Mouse (Mus musculus): ENCODE measurements around the gene Zbtb38.
"Not testable (repeated sequence)": the region's sequence is repeated elsewhere in the genome, so short reads cannot be mapped to it uniquely, and the experiment has no call there.

The Zbtb38 gene

GRCm38 (mm10) chr9:96684165-96684792, 68.4 kb downstream of the Zbtb38 start:
- DNase-seq (ENCODE audit: low spot score): no peak

- no peak for DNase-seq (ENCODE audit: low spot score)
Measured at GRCm38 (mm10) chr9:96678611-96679010, 74.0 kb downstream of the Zbtb38 start.

GRCm38 (mm10) chr9:96677711-96678110, 74.9 kb downstream of the Zbtb38 start:
- DNase-seq (ENCODE audit: low spot score): peak; percentile 1

GRCm38 (mm10) chr9:96676671-96677070, 76.0 kb downstream of the Zbtb38 start:
- peak; percentile 0 for DNase-seq (ENCODE audit: low spot score)

- peak; percentile 1 for DNase-seq (ENCODE audit: low spot score)
Measured at GRCm38 (mm10) chr9:96675763-96676640, 76.6 kb downstream of the Zbtb38 start.

GRCm38 (mm10) chr9:96675071-96675762, 77.4 kb downstream of the Zbtb38 start:
- DNase-seq (ENCODE audit: low spot score): peak; percentile 59

- DNase-seq (ENCODE audit: low spot score): peak; percentile 2
Measured at GRCm38 (mm10) chr9:96674301-96674700, 78.3 kb downstream of the Zbtb38 start.

GRCm38 (mm10) chr9:96672466-96672865, 80.2 kb downstream of the Zbtb38 start:
- DNase-seq (ENCODE audit: low spot score): peak; percentile 2

GRCm38 (mm10) chr9:96671249-96671648, 81.4 kb downstream of the Zbtb38 start:
- DNase-seq (ENCODE audit: low spot score): peak; percentile 2

GRCm38 (mm10) chr9:96669877-96670276, 82.8 kb downstream of the Zbtb38 start:
- peak; percentile 96 for DNase-seq (ENCODE audit: low spot score)

GRCm38 (mm10) chr9:96668628-96669027, 84.0 kb downstream of the Zbtb38 start:
- peak; percentile 76 for DNase-seq (ENCODE audit: low spot score)

GRCm38 (mm10) chr9:96660510-96661244, 92.0 kb downstream of the Zbtb38 start:
- no peak for DNase-seq (ENCODE audit: low spot score)

- no peak for DNase-seq (ENCODE audit: low spot score)
Measured at GRCm38 (mm10) chr9:96659801-96660200, 92.8 kb downstream of the Zbtb38 start.

GRCm38 (mm10) chr9:96653538-96653937, 99.1 kb downstream of the Zbtb38 start:
- no peak for DNase-seq (ENCODE audit: low spot score)

GRCm38 (mm10) chr9:96652763-96653162, 99.9 kb downstream of the Zbtb38 start:
- DNase-seq (ENCODE audit: low spot score): no peak

GRCm38 (mm10) chr9:96650807-96651206, 101.8 kb downstream of the Zbtb38 start:
- DNase-seq (ENCODE audit: low spot score): no peak

GRCm38 (mm10) chr9:96649924-96650323, 102.7 kb downstream of the Zbtb38 start:
- peak; percentile 62 for DNase-seq (ENCODE audit: low spot score)

- no peak for DNase-seq (ENCODE audit: low spot score)
Measured at GRCm38 (mm10) chr9:96649362-96649761, 103.3 kb downstream of the Zbtb38 start.

- no peak for DNase-seq (ENCODE audit: low spot score)
Measured at GRCm38 (mm10) chr9:96646668-96647295, 105.8 kb downstream of the Zbtb38 start.

GRCm38 (mm10) chr9:96644840-96645239, 107.8 kb downstream of the Zbtb38 start:
- no peak for DNase-seq (ENCODE audit: low spot score)

GRCm38 (mm10) chr9:96644002-96644401, 108.6 kb downstream of the Zbtb38 start:
- DNase-seq (ENCODE audit: low spot score): not testable (repeated sequence)
